Comparison of ENCODE assay signal across 8 mouse cellular contexts in genomic region chr14:31132031-31132430, GRCm38 (mm10). TPM values are rescaled to one million over a fixed set of nuclear protein-coding genes. Genes with fewer than 3 reads are reported as not detected.
A peak's percentile ranks its signal among the peaks of the same experiment; 100 is the strongest.
DNase-seq lines count a peak whose midpoint lies in the region; ATAC-seq and TF ChIP-seq lines count a peak whose summit lies in the region.

No protein-coding gene starts in this region.

- peak overlapping the region; percentile 52 for H3K4me3 ChIP-seq in C2C12 (ENCODE audit: insufficient read depth, poor library complexity, severe bottlenecking)
- peak overlapping the region; percentile 61 for H3K4me3 ChIP-seq in heart, postnatal 0 days (ENCODE audit: low read depth, low read length)
- peak overlapping the region; percentile 92 for H3K4me3 ChIP-seq in liver, embryonic 12.5 days
- peak overlapping the region; percentile 70 for H3K4me3 ChIP-seq in midbrain, postnatal 0 days (ENCODE audit: low read depth, low read length)

- H3K9me3 ChIP-seq in heart, postnatal 0 days (replicated peaks; ENCODE audit: control insufficient read depth, low read length): no peaks in the 10 kb centered on the region
- H3K9me3 ChIP-seq in liver, embryonic 12.5 days (replicated peaks): no peaks in the 10 kb centered on the region
- no peaks in the 10 kb centered on the region for H3K9me3 ChIP-seq in midbrain, postnatal 0 days (ENCODE audit: low read length)

- H3K4me1 ChIP-seq in heart, postnatal 0 days (ENCODE audit: control insufficient read depth, insufficient read depth): peaks cover 44% of the 10 kb centered on the region
- H3K4me1 ChIP-seq in liver, embryonic 12.5 days: peaks cover 48% of the 10 kb centered on the region
- H3K4me1 ChIP-seq in midbrain, postnatal 0 days (ENCODE audit: insufficient read depth, low read length): peaks cover 8% of the 10 kb centered on the region; the same call in 1 of the 2 replicates

- no peak for TF ChIP-seq EP300 in heart, postnatal 0 days (IDR thresholded peaks at IDR 0.05; ENCODE audit: low read depth)

- H3K9ac ChIP-seq in heart, postnatal 0 days (replicated peaks; ENCODE audit: low read depth, low read length): 0 out of 2 replicates have a peak overlapping the region, but pooled peaks have one; percentile 71
- peak overlapping the region; percentile 95 for H3K9ac ChIP-seq in liver, embryonic 12.5 days
- H3K9ac ChIP-seq in midbrain, postnatal 0 days (replicated peaks; ENCODE audit: low read length, poor library complexity, severe bottlenecking): peak overlapping the region; percentile 83

- peaks cover 14% of the 10 kb centered on the region for H3K79me3 ChIP-seq in C2C12 (ENCODE audit: low read depth)

- 4% methylated on average over 6 of the region's 6 CpGs for WGBS in heart, postnatal 0 days
- WGBS in liver, embryonic 12.5 days (ENCODE audit: insufficient replicate concordance): 10% methylated on average over 6 of the region's 6 CpGs
- WGBS in midbrain, postnatal 0 days: 10% methylated on average over 6 of the region's 6 CpGs

- peaks cover 31% of the 10 kb centered on the region for H3K79me2 ChIP-seq in C2C12 (ENCODE audit: control insufficient read depth, insufficient read depth)

- ATAC-seq in heart, postnatal 0 days (ENCODE audit: insufficient read depth, low read depth): no peak
- ATAC-seq in liver, embryonic 12.5 days: no peak
- ATAC-seq in midbrain, postnatal 0 days (ENCODE audit: low FRiP score): no peak

- no peaks in the 10 kb centered on the region for H3K27me3 ChIP-seq in C2C12 (ENCODE audit: control insufficient read depth, insufficient read depth, insufficient read length)
- no peaks in the 10 kb centered on the region for H3K27me3 ChIP-seq in heart, postnatal 0 days (ENCODE audit: control insufficient read depth, insufficient read depth, low read length)
- no peaks in the 10 kb centered on the region for H3K27me3 ChIP-seq in liver, embryonic 12.5 days (replicated peaks)
- no peaks in the 10 kb centered on the region for H3K27me3 ChIP-seq in midbrain, postnatal 0 days (ENCODE audit: insufficient read depth, low read length)

- no peak for TF ChIP-seq CTCF in C2C12 (IDR thresholded peaks at IDR 0.05; ENCODE audit: control insufficient read depth, insufficient read depth, insufficient read length)
- TF ChIP-seq CTCF in heart, postnatal 0 days (IDR thresholded peaks at IDR 0.05; ENCODE audit: low read depth): no peak
- TF ChIP-seq CTCF in midbrain, postnatal 0 days (IDR thresholded peaks at IDR 0.05): no peak

- H3K27ac ChIP-seq in heart, postnatal 0 days (ENCODE audit: low read depth): no peak overlapping the region
- H3K27ac ChIP-seq in liver, embryonic 12.5 days: peak overlapping the region; percentile 82
- no peak overlapping the region for H3K27ac ChIP-seq in midbrain, postnatal 0 days (ENCODE audit: low read depth, low read length)

- peak overlapping the region; percentile 80 for H3K4me2 ChIP-seq in heart, postnatal 0 days (ENCODE audit: low read depth, low read length)
- peak overlapping the region; percentile 99 for H3K4me2 ChIP-seq in liver, embryonic 12.5 days
- H3K4me2 ChIP-seq in midbrain, postnatal 0 days (ENCODE audit: low read depth, low read length, poor library complexity, severe bottlenecking): peak overlapping the region; percentile 77

- H3K36me3 ChIP-seq in C2C12 (ENCODE audit: control insufficient read depth, insufficient read depth): peaks cover 19% of the 10 kb centered on the region
- H3K36me3 ChIP-seq in heart, postnatal 0 days (replicated peaks; ENCODE audit: control insufficient read depth, insufficient read depth, low read length): peaks cover 20% of the 10 kb centered on the region
- peaks cover 44% of the 10 kb centered on the region for H3K36me3 ChIP-seq in liver, embryonic 12.5 days
- H3K36me3 ChIP-seq in midbrain, postnatal 0 days (ENCODE audit: insufficient read depth, low read length): peaks cover 3% of the 10 kb centered on the region; the same call in 1 of the 2 replicates

- H3ac ChIP-seq in C2C12 (ENCODE audit: control insufficient read depth, insufficient read length, low read depth): peak overlapping the region; percentile 31

- peak; percentile 51 for DNase-seq in MEL-GATA-1-ER (ENCODE audit: extremely low read depth, low read depth)
- DNase-seq in heart, postnatal 0 days (ENCODE audit: low spot score): peak; percentile 67
- peak; percentile 26 for DNase-seq in midbrain, postnatal 0 days (ENCODE audit: low spot score)
- DNase-seq in urinary bladder, postnatal 36 days (ENCODE audit: low spot score in 2 of 2): no peak
- DNase-seq in left cerebral cortex, adult 18-20 months (ENCODE audit: low spot score in 2 of 2): no peak
- DNase-seq in cerebellum, postnatal 4 days (ENCODE audit: low spot score in 2 of 2): no peak

TF ChIP-seq in C2C12, 6 proteins besides CTCF, POLR2A, EP300 and RAD21:
- TF ChIP-seq MAX (IDR thresholded peaks at IDR 0.05): no peak
- TF ChIP-seq CEBPB (IDR thresholded peaks at IDR 0.05; ENCODE audit: low read depth): no peak
- TF ChIP-seq MYOD1 (IDR thresholded peaks at IDR 0.05; ENCODE audit: control insufficient read depth, insufficient read length, low read depth): no peak
- no peak for TF ChIP-seq FOSL1 (IDR thresholded peaks at IDR 0.05; ENCODE audit: insufficient read depth, low read length, poor library complexity, severe bottlenecking)
- no peak for TF ChIP-seq USF1 (IDR thresholded peaks at IDR 0.05; ENCODE audit: low read depth)
- TF ChIP-seq MYOG (IDR thresholded peaks at IDR 0.05; ENCODE audit: control insufficient read depth, extremely low read depth, insufficient read length): no peak

RNA-seq across cellular contexts. Expression of gene Nt5dc2, which starts 1.2 kb away (rescaled TPM):
- 322 TPM for polyA plus RNA-seq in C2C12 (2012; fragmentation: generic; extraction: Trizol)
- 212 and 269 TPM in 2 replicates for total RNA-seq in heart, postnatal 0 days (2014; rRNA removed; ENCODE audit: low replicate concordance)
- 146 and 158 TPM in 2 replicates for polyA plus RNA-seq in heart, postnatal 0 days (2015; fragmentation: Nextera tagmentation; extraction: Ambion mirVana)
- polyA plus RNA-seq in liver, embryonic 12.5 days (2016; fragmentation: Nextera tagmentation; extraction: Ambion mirVana): 298 and 306 TPM in 2 replicates
- 132 and 171 TPM in 2 replicates for total RNA-seq in midbrain, postnatal 0 days (2014; rRNA removed)
- polyA plus RNA-seq in midbrain, postnatal 0 days (2015; fragmentation: Nextera tagmentation; extraction: Ambion mirVana): 132 and 144 TPM in 2 replicates
- 1 to 10 TPM; 1.9 to 4.6 TPM for total RNA-seq in left cerebral cortex, adult 18-20 months (2021)

RNA-seq across cellular contexts. Expression of gene Smim4, which starts 3.3 kb away (rescaled TPM):
- polyA plus RNA-seq in C2C12 (2012; fragmentation: generic; extraction: Trizol): 70.5 TPM
- total RNA-seq in heart, postnatal 0 days (2014; rRNA removed; ENCODE audit: low replicate concordance): 12.7 and 28.8 TPM in 2 replicates
- polyA plus RNA-seq in heart, postnatal 0 days (2015; fragmentation: Nextera tagmentation; extraction: Ambion mirVana): 194 and 207 TPM in 2 replicates
- polyA plus RNA-seq in liver, embryonic 12.5 days (2016; fragmentation: Nextera tagmentation; extraction: Ambion mirVana): 95.4 and 103 TPM in 2 replicates
- 3.2 and 4.3 TPM in 2 replicates for total RNA-seq in midbrain, postnatal 0 days (2014; rRNA removed)
- polyA plus RNA-seq in midbrain, postnatal 0 days (2015; fragmentation: Nextera tagmentation; extraction: Ambion mirVana): 41.6 and 47.5 TPM in 2 replicates
- 10 to 100 TPM; 22.8 to 29.7 TPM for total RNA-seq in left cerebral cortex, adult 18-20 months (2021)

RNA-seq across cellular contexts. Expression of gene Stab1, which starts 36.4 kb away (rescaled TPM):
- polyA plus RNA-seq in C2C12 (2012; fragmentation: generic; extraction: Trizol): 0.25 TPM
- 75.3 and 90.4 TPM in 2 replicates for total RNA-seq in heart, postnatal 0 days (2014; rRNA removed; ENCODE audit: low replicate concordance)
- 24.0 and 25.4 TPM in 2 replicates for polyA plus RNA-seq in heart, postnatal 0 days (2015; fragmentation: Nextera tagmentation; extraction: Ambion mirVana)
- 27.4 and 28.0 TPM in 2 replicates for polyA plus RNA-seq in liver, embryonic 12.5 days (2016; fragmentation: Nextera tagmentation; extraction: Ambion mirVana)
- 25.5 and 31.4 TPM in 2 replicates for total RNA-seq in midbrain, postnatal 0 days (2014; rRNA removed)
- 9.0 and 11.7 TPM in 2 replicates for polyA plus RNA-seq in midbrain, postnatal 0 days (2015; fragmentation: Nextera tagmentation; extraction: Ambion mirVana)
- 10 to 100 TPM; 22.3 to 25.0 TPM for total RNA-seq in left cerebral cortex, adult 18-20 months (2021)

Comparison
In these comparisons a context has a peak if more than half of its experiments do, and no peak if none do; other contexts are left out.
1. DNase-seq: peak in MEL-GATA-1-ER (single experiment), heart, postnatal 0 days (single experiment) and midbrain, postnatal 0 days (single experiment); none in urinary bladder, postnatal 36 days (0 of 2), left cerebral cortex, adult 18-20 months (0 of 2) and cerebellum, postnatal 4 days (0 of 2).
2. Peak in every context shown above with its lines, with median percentiles within 50 percentile points of each other: H3K4me3 ChIP-seq, H3K4me2 ChIP-seq and H3K9ac ChIP-seq.